Mouse (Mus musculus) megakaryocyte, embryonic 14.5 days (primary cell): Measurements from ENCODE around the gene Defb13.

Experiments used
- FLI1 ChIP-seq: IDR thresholded peaks from 2 replicates; pipeline ENCODE4 v1.6.1; 2012; ENCODE audit warnings: low read length, inconsistent platforms, mixed read lengths
- GATA1 ChIP-seq: IDR thresholded peaks from 3 replicates; pipeline ENCODE4 v1.6.1; 2012; ENCODE audit warnings: mixed read lengths, low read length, inconsistent platforms, borderline replicate concordance

GRCm38 (mm10) chr8:21966646-21967045, 20.1 kb downstream of the Defb13 start:
- TF ChIP-seq GATA1 (no peak), FLI1 (no peak)
